Mouse (Mus musculus): ENCODE measurements around the gene Synrg.

GRCm38 (mm10) chr11:84068191-84069033, 104.2 kb downstream of the Synrg start:
- TF ChIP-seq E2F4 (IDR thresholded peaks at IDR 0.05; ENCODE audit: insufficient replicate concordance, low read depth, low read length) = no peak
- TF ChIP-seq POLR2A (IDR thresholded peaks at IDR 0.05; ENCODE audit: low read depth, low read length) = peak; percentile 68; the same call in 1 of the 2 replicates
- no peak for TF ChIP-seq CTCF (conservative IDR thresholded peaks at IDR 0.05 in 1 of 2, IDR thresholded peaks at IDR 0.05 in 1 of 2; ENCODE audit: low read depth in 2 of 2, low read length in 2 of 2)
- TF ChIP-seq MAX (IDR thresholded peaks at IDR 0.05; ENCODE audit: low read length) = peak; percentile 33; the same call in 1 of the 2 replicates
- TF ChIP-seq EP300 (IDR thresholded peaks at IDR 0.05; ENCODE audit: low read length) = no peak
- peak; percentile 60 for TF ChIP-seq ELF1 (IDR thresholded peaks at IDR 0.05; ENCODE audit: low read depth, low read length)
- peak; percentile 41 for TF ChIP-seq RCOR1 (conservative IDR thresholded peaks at IDR 0.05; ENCODE audit: low read depth, low read length)
- peak; percentile 55 for TF ChIP-seq TCF12 (IDR thresholded peaks at IDR 0.05; ENCODE audit: low read depth, low read length)
- no peak for TF ChIP-seq MYC (IDR thresholded peaks at IDR 0.05; ENCODE audit: low read depth, low read length)
- TF ChIP-seq CHD2 (IDR thresholded peaks at IDR 0.05; ENCODE audit: low read length) = no peak

Data from CH12.LX (cell line).